Mouse (Mus musculus) liver, embryonic 14.5 days (tissue): ENCODE data around the gene Sept1.
"Not testable (repeated sequence)": the region's sequence is repeated elsewhere in the genome, so short reads cannot be mapped to it uniquely, and the experiment has no call there.

Source experiments
- CTCF ChIP-seq: IDR thresholded peaks from 2 replicates; pipeline ENCODE4 v1.5.1; 2016; ENCODE audit warnings: antibody characterized with exemption, low read depth, control low read depth
- EP300 ChIP-seq: IDR thresholded peaks from 2 replicates; pipeline ENCODE4 v1.6.1; 2016; ENCODE audit warnings: antibody characterized with exemption, low read depth

DNA sequence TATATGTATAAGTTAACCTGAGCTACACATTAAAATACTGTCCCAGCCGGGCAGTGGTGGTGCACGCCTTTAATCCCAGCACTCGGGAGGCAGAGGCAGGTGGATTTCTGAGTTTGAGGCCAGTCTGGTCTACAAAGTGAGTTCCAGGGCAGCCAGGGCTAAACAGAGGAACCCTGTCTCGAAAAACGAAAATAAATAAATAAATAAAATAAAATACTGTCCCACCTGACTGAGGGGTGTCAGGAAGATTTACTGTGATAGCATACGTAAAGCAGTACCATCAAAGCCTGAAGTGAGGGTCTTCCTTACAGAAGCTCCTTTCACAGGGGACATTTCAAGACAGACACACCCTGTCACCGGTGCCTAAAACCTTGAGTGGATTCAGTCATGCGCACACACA is 17.6 kb upstream of the Sept1 start:
- TF ChIP-seq CTCF, EP300: not testable (repeated sequence)
